Mouse (Mus musculus): ENCODE results near the gene Arid3c. TPM values are rescaled to one million over a fixed set of nuclear protein-coding genes. Genes with fewer than 3 reads are reported as not detected.
A peak's percentile ranks its signal among the peaks of the same experiment; 100 is the strongest.

Gene Arid3c
- polyA plus RNA-seq, 1 experiment from 2014 or later: 0.26 TPM

DNA sequence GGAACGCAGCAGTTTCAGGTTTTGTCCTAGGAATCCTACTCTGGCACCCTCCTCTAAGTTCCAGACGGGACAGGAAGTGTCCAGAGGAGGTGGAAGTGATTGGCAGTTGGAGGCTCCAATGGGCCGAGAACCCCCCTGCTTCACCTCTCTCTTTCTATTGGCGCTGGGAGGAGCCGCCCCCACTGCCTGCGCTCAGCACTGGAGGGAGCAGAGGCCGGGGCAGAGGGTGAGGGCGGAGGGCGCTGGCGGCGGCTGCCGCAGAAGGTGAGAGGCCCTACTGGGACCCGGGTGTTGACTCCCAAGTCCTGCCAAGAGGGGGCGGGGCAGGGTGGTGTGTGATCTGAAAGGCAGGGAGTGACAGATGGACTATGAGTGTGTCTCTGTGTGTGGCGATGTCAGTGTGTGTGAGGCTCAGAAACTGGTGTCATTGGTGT lies 29.4 kb upstream of the Arid3c start:
- Histone ChIP-seq H3K4me2 (peak overlapping the region; percentile 62), H3K36me3 (ENCODE audit: poor library complexity, severe bottlenecking) (no peaks in the 10 kb centered on the region), H3K27ac (peak overlapping the region; percentile 26; the same call in 1 of the 2 replicates), H3K27me3 (no peaks in the 10 kb centered on the region), H3K4me1 (peaks cover 37% of the 10 kb centered on the region), H3K9ac (peak overlapping the region; percentile 60), H3K4me3 (peak overlapping the region; percentile 37), H3K9me3 (replicated peaks) (no peaks in the 10 kb centered on the region)
- peak; percentile 70 for ATAC-seq
- WGBS: under 1% methylated on average over 15 of the region's 15 CpGs

DNA sequence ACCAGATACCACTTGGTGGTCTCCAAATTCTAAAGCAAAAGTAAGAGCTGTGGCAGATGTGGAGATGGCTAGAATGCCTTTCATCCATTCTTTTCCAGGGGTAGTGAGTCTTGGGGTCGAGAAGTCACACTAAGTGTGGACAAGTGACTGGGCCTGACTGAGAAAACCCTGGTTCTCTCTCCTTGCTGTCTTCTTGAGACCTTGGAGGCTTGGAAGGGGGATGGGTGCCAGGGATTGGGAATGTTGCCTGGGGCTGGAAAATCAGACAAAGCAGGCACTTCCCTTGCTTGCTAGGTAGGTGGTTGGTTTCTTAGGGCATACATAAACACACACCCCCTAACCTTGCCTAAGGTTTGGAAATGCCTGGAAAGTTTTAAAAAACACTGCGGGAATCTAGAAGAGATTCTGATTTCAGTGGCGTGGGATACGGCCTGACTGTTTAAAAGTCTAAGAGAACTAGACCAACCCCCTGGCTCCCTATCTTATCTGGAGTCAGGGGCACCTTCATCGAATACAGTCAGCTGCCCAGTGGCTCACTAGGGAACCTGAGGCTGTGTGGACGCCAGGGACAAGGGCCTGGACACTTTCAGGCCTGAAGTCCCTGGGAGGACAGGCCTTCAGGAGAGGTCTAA lies 28.8 kb upstream of the Arid3c start:
- no peaks in the 10 kb centered on the region for H3K36me3 ChIP-seq (ENCODE audit: poor library complexity, severe bottlenecking)
- H3K4me1 ChIP-seq: peaks cover 42% of the 10 kb centered on the region
- peak overlapping the region; percentile 60 for H3K9ac ChIP-seq
- H3K27me3 ChIP-seq: no peaks in the 10 kb centered on the region
- no peaks in the 10 kb centered on the region for H3K9me3 ChIP-seq (replicated peaks)
- ATAC-seq: no peak
- WGBS: 44% methylated on average over 6 of the region's 6 CpGs
- peak overlapping the region; percentile 37 for H3K4me3 ChIP-seq
- peak overlapping the region; percentile 62 for H3K4me2 ChIP-seq
- H3K27ac ChIP-seq: no peak overlapping the region

GRCm38 (mm10) chr4:41759206-41759605 lies 28.3 kb upstream of the Arid3c start:
- ATAC-seq: no peak
- no peak overlapping the region for H3K9ac ChIP-seq
- no peak overlapping the region for H3K4me3 ChIP-seq

DNA sequence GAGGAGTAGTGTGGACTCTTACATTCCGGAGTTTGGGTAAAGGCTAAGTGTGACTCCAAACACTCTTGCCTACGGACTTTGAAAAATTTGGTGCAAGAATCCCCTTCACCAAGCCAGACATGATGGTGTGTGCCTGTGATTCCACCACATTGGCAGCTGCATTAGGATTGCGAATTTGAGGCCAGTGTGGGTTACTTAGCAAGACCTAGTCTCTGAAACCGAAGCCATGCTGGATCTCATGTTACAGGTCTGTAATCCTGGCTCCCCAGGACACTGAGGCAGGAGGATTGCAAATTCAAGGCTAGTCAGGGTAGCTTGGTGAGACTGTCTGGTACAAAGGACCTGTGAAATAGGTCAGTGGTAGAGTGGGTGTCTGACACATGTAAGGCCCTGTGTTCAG lies 27.8 kb upstream of the Arid3c start:
- Histone ChIP-seq H3K27ac (no peak overlapping the region), H3K9me3 (replicated peaks) (no peaks in the 10 kb centered on the region), H3K36me3 (ENCODE audit: poor library complexity, severe bottlenecking) (no peaks in the 10 kb centered on the region), H3K4me2 (no peak overlapping the region), H3K4me3 (no peak overlapping the region), H3K27me3 (no peaks in the 10 kb centered on the region), H3K9ac (no peak overlapping the region), H3K4me1 (peaks cover 44% of the 10 kb centered on the region)
- WGBS: 90% methylated on average over 4 of the region's 4 CpGs
- ATAC-seq: no peak

More at GRCm38 (mm10) chr4:41759206-41759605, 28.3 kb upstream of the Arid3c start:
- Histone ChIP-seq H3K27me3 (no peaks in the 10 kb centered on the region), H3K9me3 (replicated peaks) (no peaks in the 10 kb centered on the region), H3K4me1 (peaks cover 44% of the 10 kb centered on the region), H3K4me2 (no peak overlapping the region), H3K36me3 (ENCODE audit: poor library complexity, severe bottlenecking) (no peaks in the 10 kb centered on the region), H3K27ac (no peak overlapping the region)
- WGBS: 88% methylated on average over 9 of the region's 9 CpGs

DNA sequence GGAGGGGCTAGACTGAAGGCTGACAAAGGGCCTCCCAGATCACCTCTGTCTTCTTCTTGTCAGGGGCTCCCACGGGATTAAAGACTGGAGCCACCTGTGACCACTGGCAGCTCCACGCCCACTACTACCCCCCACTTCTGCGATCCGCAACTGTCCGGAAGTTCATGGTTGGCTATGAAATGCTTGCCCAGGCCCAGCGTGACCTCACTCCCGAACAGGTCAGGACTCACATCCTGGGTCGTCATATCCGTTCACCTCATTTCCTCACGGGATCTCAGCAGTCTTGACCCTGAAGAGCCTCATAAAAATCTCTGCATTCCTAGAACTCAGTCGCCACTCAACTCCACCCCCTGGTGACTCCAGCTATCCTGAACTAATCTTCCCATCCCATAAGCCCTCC lies 27.1 kb upstream of the Arid3c start:
- Histone ChIP-seq H3K36me3 (ENCODE audit: poor library complexity, severe bottlenecking) (no peaks in the 10 kb centered on the region), H3K4me1 (peaks cover 44% of the 10 kb centered on the region)
- WGBS: 87% methylated on average over 11 of the region's 11 CpGs

GRCm38 (mm10) chr4:41757321-41757720 lies 26.4 kb upstream of the Arid3c start:
- H3K9me3 ChIP-seq (replicated peaks): no peaks in the 10 kb centered on the region
- H3K27me3 ChIP-seq: no peaks in the 10 kb centered on the region
- no peak for ATAC-seq
- no peaks in the 10 kb centered on the region for H3K36me3 ChIP-seq (ENCODE audit: poor library complexity, severe bottlenecking)
- H3K9ac ChIP-seq: no peak overlapping the region
- no peak overlapping the region for H3K4me3 ChIP-seq
- H3K4me1 ChIP-seq: peaks cover 37% of the 10 kb centered on the region
- H3K27ac ChIP-seq: no peak overlapping the region
- no peak overlapping the region for H3K4me2 ChIP-seq
- WGBS: 92% methylated on average over 13 of the region's 13 CpGs

More for the DNA sequence above, 27.1 kb upstream of the Arid3c start:
- H3K9ac ChIP-seq: no peak overlapping the region
- no peak overlapping the region for H3K4me3 ChIP-seq
- H3K9me3 ChIP-seq (replicated peaks): no peaks in the 10 kb centered on the region
- H3K27me3 ChIP-seq: no peaks in the 10 kb centered on the region
- no peak for ATAC-seq
- H3K4me2 ChIP-seq: no peak overlapping the region
- H3K27ac ChIP-seq: no peak overlapping the region

DNA sequence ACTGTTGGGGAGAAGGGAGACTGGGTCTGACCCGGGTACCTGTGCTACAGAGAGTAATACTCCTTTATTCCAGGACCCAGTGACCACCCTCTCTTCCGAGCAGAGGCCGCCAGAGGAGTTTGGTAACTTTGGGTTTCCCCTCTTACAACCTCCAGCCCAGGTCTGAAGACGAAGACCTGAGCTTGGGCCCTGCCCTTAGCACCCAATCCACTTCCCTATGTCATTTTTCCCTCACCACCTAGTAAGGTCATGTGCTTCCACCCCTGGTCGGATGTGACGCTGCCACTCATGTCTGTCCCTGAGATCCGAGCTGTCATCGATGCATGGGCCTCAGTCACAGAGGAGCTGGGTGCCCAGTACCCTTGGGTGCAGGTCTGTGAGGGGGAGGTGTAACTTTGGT lies 25.5 kb upstream of the Arid3c start:
- H3K27ac ChIP-seq: no peak overlapping the region
- ATAC-seq: peak; percentile 7

GRCm38 (mm10) chr4:41755338-41756305 lies 24.7 kb upstream of the Arid3c start, which contains the start of gene Sigmar1:
Sigmar1 (minus strand) TSS chr4:41756157.
- under 1% methylated on average over 57 of the region's 57 CpGs for WGBS
- peak within 1 kb of the TSS; percentile 75 for H3K9ac ChIP-seq
- H3K27ac ChIP-seq: peak within 1 kb of the TSS; percentile 70
- H3K4me2 ChIP-seq: peak within 1 kb of the TSS; percentile 93
- no peaks in the 10 kb centered on the region for H3K9me3 ChIP-seq (replicated peaks)
- peak within 1 kb of the TSS; percentile 66 for H3K4me3 ChIP-seq
- peaks cover 20% of the 10 kb centered on the region for H3K4me1 ChIP-seq
- peak; percentile 73 for ATAC-seq
- H3K27me3 ChIP-seq: no peaks in the 10 kb centered on the region
- H3K36me3 ChIP-seq (ENCODE audit: poor library complexity, severe bottlenecking): no peaks in the 10 kb centered on the region

More for the DNA sequence above, 25.5 kb upstream of the Arid3c start:
- Histone ChIP-seq H3K4me2 (peak overlapping the region; percentile 93), H3K4me1 (peaks cover 29% of the 10 kb centered on the region), H3K27me3 (no peaks in the 10 kb centered on the region), H3K4me3 (peak overlapping the region; percentile 66; the same call in 1 of the 2 replicates), H3K9ac (no peak overlapping the region), H3K36me3 (ENCODE audit: poor library complexity, severe bottlenecking) (no peaks in the 10 kb centered on the region), H3K9me3 (replicated peaks) (no peaks in the 10 kb centered on the region)
- WGBS: 76% methylated on average over 8 of the region's 8 CpGs

DNA sequence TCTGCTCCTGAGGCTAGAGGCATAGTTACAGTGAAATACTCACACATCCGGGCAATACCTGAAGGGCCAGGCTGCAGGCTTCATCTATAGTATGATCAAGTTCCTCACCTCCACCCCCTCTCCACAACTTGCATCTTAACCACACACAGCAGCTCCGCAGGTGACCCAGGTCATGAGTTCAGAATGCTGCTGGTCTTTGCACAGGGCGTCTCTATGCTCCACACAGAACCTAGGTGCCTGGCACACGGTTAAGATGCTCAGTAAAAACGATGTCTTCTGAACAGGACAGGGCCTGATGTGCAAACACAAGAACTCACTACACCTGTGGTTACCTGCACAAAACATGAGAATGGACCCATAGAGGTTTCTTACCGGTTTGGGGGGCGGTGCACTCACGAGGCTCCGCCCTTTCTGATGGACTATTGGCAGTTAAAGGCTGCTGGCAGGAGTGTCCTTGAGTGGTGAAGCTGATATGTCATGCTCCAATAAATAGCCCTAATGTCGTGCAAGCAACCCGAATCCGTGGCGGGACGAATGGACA lies 23.9 kb upstream of the Arid3c start, which contains the start of gene Galt:
TSS of gene Galt (plus strand) at position 432 of the 541 bp plus-strand sequence.
- H3K4me3 ChIP-seq: peak within 1 kb of the TSS; percentile 66
- peak within 1 kb of the TSS; percentile 75 for H3K9ac ChIP-seq
- no peaks in the 10 kb centered on the region for H3K9me3 ChIP-seq (replicated peaks)
- H3K36me3 ChIP-seq (ENCODE audit: poor library complexity, severe bottlenecking): no peaks in the 10 kb centered on the region
- peak; percentile 52 for ATAC-seq
- H3K4me1 ChIP-seq: peaks cover 13% of the 10 kb centered on the region
- peak within 1 kb of the TSS; percentile 70 for H3K27ac ChIP-seq
- peak within 1 kb of the TSS; percentile 93 for H3K4me2 ChIP-seq
- no peaks in the 10 kb centered on the region for H3K27me3 ChIP-seq
- WGBS: 12% methylated on average over 14 of the region's 14 CpGs

- Histone ChIP-seq H3K4me3 (no peak overlapping the region), H3K4me1 (peaks cover 9% of the 10 kb centered on the region), H3K36me3 (ENCODE audit: poor library complexity, severe bottlenecking) (no peaks in the 10 kb centered on the region), H3K4me2 (no peak overlapping the region), H3K27me3 (no peaks in the 10 kb centered on the region), H3K27ac (no peak overlapping the region), H3K9ac (no peak overlapping the region), H3K9me3 (replicated peaks) (peaks cover 13% of the 10 kb centered on the region)
- 95% methylated on average over 1 of the region's 1 CpGs for WGBS
- no peak for ATAC-seq
These were observed 14.1 kb upstream of the Arid3c start for GRCm38 (mm10) chr4:41745021-41745420.

GRCm38 (mm10) chr4:41744131-41744530 lies 13.2 kb upstream of the Arid3c start:
- H3K4me1 ChIP-seq: peaks cover 17% of the 10 kb centered on the region
- no peak overlapping the region for H3K27ac ChIP-seq
- H3K36me3 ChIP-seq (ENCODE audit: poor library complexity, severe bottlenecking): peaks cover 3% of the 10 kb centered on the region
- no peak overlapping the region for H3K9ac ChIP-seq
- peaks cover 13% of the 10 kb centered on the region for H3K9me3 ChIP-seq (replicated peaks)
- no peak for ATAC-seq
- no peak overlapping the region for H3K4me3 ChIP-seq
- WGBS: 71% methylated on average over 2 of the region's 2 CpGs
- no peaks in the 10 kb centered on the region for H3K27me3 ChIP-seq
- no peak overlapping the region for H3K4me2 ChIP-seq

DNA sequence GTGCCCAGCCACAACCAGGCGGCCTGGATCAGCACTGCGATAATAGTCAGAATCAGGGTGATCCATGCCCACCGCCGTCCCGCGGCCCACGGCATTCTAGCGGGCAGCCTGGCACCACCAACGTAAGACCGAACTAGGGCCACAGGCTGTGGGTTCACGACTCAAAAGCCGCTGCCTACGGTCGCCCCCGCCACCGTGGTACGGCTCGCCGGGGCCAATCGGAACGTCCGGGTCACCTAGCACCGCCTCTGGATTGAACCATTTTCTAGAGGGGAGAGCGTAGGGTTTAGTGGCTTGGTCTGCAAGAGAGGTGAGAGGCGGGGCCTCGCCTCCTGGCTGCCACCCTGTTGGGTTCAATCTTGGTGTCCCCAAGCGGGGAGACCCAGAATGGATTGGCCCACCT lies 10.2 kb upstream of the Arid3c start:
- Histone ChIP-seq H3K9ac (peak overlapping the region; percentile 81), H3K4me3 (peak overlapping the region; percentile 74), H3K27ac (peak overlapping the region; percentile 78), H3K9me3 (replicated peaks) (peaks cover 3% of the 10 kb centered on the region), H3K36me3 (ENCODE audit: poor library complexity, severe bottlenecking) (peaks cover 13% of the 10 kb centered on the region), H3K4me1 (peaks cover 17% of the 10 kb centered on the region), H3K27me3 (no peaks in the 10 kb centered on the region), H3K4me2 (peak overlapping the region; percentile 82)
- under 1% methylated on average over 27 of the region's 27 CpGs for WGBS
- ATAC-seq: peak; percentile 97
